Mouse (Mus musculus) kidney, postnatal 0 days (tissue): ENCODE results near the gene Lyzl6. TPM values are rescaled to one million over a fixed set of nuclear protein-coding genes. Genes with fewer than 3 reads are reported as not detected.

Source experiments
- ATAC-seq: fragments of 200-750 bp; cut with Nextera tagmentation; replicated peaks from 2 replicates; pipeline ENCODE4 v1.8.0; 2017; ENCODE audit warnings: low read depth, moderate number of reproducible peaks, moderate TSS enrichment, moderate library complexity; ENCODE audit not compliant: low FRiP score
- DNase-seq: peaks from one replicate; pipeline ENCODE4 v3.0.0-alpha.2; 2016; ENCODE audit warnings: low spot score
- H3K27ac ChIP-seq: fragments of 300-500 bp; sonication (generic); 2 replicates; pipeline ENCODE4 v1.5.1; 2014; ENCODE audit warnings: mild to moderate bottlenecking
- H3K27me3 ChIP-seq: fragments of 300-500 bp; sonication (generic); 2 replicates; pipeline ENCODE4 v1.6.1; 2014; ENCODE audit warnings: low read length, mixed read lengths; ENCODE audit not compliant: insufficient read depth
- H3K36me3 ChIP-seq: fragments of 300-500 bp; sonication (generic); 2 replicates; pipeline ENCODE4 v1.6.1; 2014; ENCODE audit warnings: low read length, mixed read lengths; ENCODE audit not compliant: insufficient read depth
- H3K4me1 ChIP-seq: fragments of 300-500 bp; sonication (generic); replicated peaks from 2 replicates; pipeline ENCODE4 v1.6.1; 2014; ENCODE audit warnings: antibody characterized with exemption, low read length, mixed read lengths; ENCODE audit not compliant: insufficient read depth
- H3K4me2 ChIP-seq: fragments of 300-500 bp; sonication (generic); 2 replicates; pipeline ENCODE4 v1.6.1; 2014; ENCODE audit warnings: mild to moderate bottlenecking, low read length, moderate library complexity, mixed read lengths
- H3K4me3 ChIP-seq: fragments of 300-500 bp; sonication (generic); replicated peaks from 2 replicates; pipeline ENCODE4 v1.5.1; 2014; ENCODE audit warnings: low read depth, low read length
- H3K9ac ChIP-seq: fragments of 300-500 bp; sonication (generic); 2 replicates; pipeline ENCODE4 v1.6.1; 2014; ENCODE audit warnings: low read depth, low read length
- H3K9me3 ChIP-seq: fragments of 300-500 bp; sonication (generic); replicated peaks from 2 replicates; pipeline ENCODE4 v1.6.1; 2016; ENCODE audit warnings: low read length, inconsistent platforms, mixed read lengths
- CTCF ChIP-seq: IDR thresholded peaks from 2 replicates; pipeline ENCODE4 v1.5.1; 2016; ENCODE audit warnings: antibody characterized with exemption, low read depth, mild to moderate bottlenecking, moderate library complexity
- WGBS: fragments of 180-500 bp; shearing (Covaris S2); extraction: QIAGEN DNeasy Blood & Tissue Kit; methylation state at CpG from one replicate; pipeline ENCODE4 v1.1.7; 2014; 5-methylcytosine and 5-hydroxymethylcytosine counted together
- polyA plus RNA-seq: library from polyadenylated mRNA; unstranded; fragments of >200 nt; fragmentation: Nextera tagmentation; extraction: Ambion mirVana; gene quantifications from 2 replicates; pipeline ENCODE4 v1.2.1, GENCODE M21; 2015

Gene Lyzl6
- polyA plus RNA-seq, 1 experiment from 2014 or later = not detected

- no peak overlapping the region for H3K27ac ChIP-seq
- ATAC-seq = no peak
- no peaks in the 10 kb centered on the region for H3K36me3 ChIP-seq
- no peak for DNase-seq
- H3K9me3 ChIP-seq = no peaks in the 10 kb centered on the region
- no peak overlapping the region for H3K4me2 ChIP-seq
- H3K27me3 ChIP-seq = no peaks in the 10 kb centered on the region
- TF ChIP-seq CTCF = no peak
- no peak overlapping the region for H3K4me3 ChIP-seq
- H3K9ac ChIP-seq = no peak overlapping the region
- H3K4me1 ChIP-seq = no peaks in the 10 kb centered on the region
- WGBS = 69% methylated on average over 3 of the region's 3 CpGs
These were observed 3.2 kb downstream of the Lyzl6 start for GRCm38 (mm10) chr11:103635481-103635880.

- ATAC-seq = no peak
- WGBS = 88% methylated on average over 7 of the region's 7 CpGs
- no peak overlapping the region for H3K4me2 ChIP-seq
- no peaks in the 10 kb centered on the region for H3K27me3 ChIP-seq
- no peaks in the 10 kb centered on the region for H3K36me3 ChIP-seq
- no peaks in the 10 kb centered on the region for H3K9me3 ChIP-seq
- TF ChIP-seq CTCF = no peak
- no peak overlapping the region for H3K4me3 ChIP-seq
- H3K4me1 ChIP-seq = no peaks in the 10 kb centered on the region
- no peak for DNase-seq
- no peak overlapping the region for H3K9ac ChIP-seq
- no peak overlapping the region for H3K27ac ChIP-seq
These were observed 3.9 kb downstream of the Lyzl6 start for GRCm38 (mm10) chr11:103634806-103635205.

GRCm38 (mm10) chr11:103627453-103627852 lies 11.2 kb downstream of the Lyzl6 start:
- Histone ChIP-seq H3K4me1 (no peaks in the 10 kb centered on the region), H3K36me3 (no peaks in the 10 kb centered on the region), H3K27me3 (no peaks in the 10 kb centered on the region), H3K9ac (no peak overlapping the region), H3K9me3 (no peaks in the 10 kb centered on the region), H3K4me3 (no peak overlapping the region), H3K4me2 (no peak overlapping the region), H3K27ac (no peak overlapping the region)
- TF ChIP-seq CTCF = no peak
- 80% methylated on average over 23 of the region's 23 CpGs for WGBS
- DNase-seq (no peak), ATAC-seq (no peak)

- WGBS = 79% methylated on average over 9 of the region's 9 CpGs
These were observed 17.6 kb downstream of the Lyzl6 start, which contains the start of gene Gm884 for GRCm38 (mm10) chr11:103621040-103621439. Gm884 (minus strand) TSS chr11:103621140.

GRCm38 (mm10) chr11:103610772-103611171 lies 27.9 kb downstream of the Lyzl6 start:
- 97% methylated on average over 2 of the region's 2 CpGs for WGBS

More at GRCm38 (mm10) chr11:103621040-103621439, 17.6 kb downstream of the Lyzl6 start, which contains the start of gene Gm884:
- Histone ChIP-seq H3K9me3 (no peaks in the 10 kb centered on the region), H3K36me3 (no peaks in the 10 kb centered on the region), H3K4me1 (no peaks in the 10 kb centered on the region), H3K4me3 (no peak within 1 kb of the TSS), H3K27ac (no peak within 1 kb of the TSS), H3K27me3 (no peaks in the 10 kb centered on the region), H3K4me2 (no peak within 1 kb of the TSS), H3K9ac (no peak within 1 kb of the TSS)
- DNase-seq (no peak), ATAC-seq (no peak)
- no peak for TF ChIP-seq CTCF

GRCm38 (mm10) chr11:103606611-103607010 lies 32.1 kb downstream of the Lyzl6 start:
- no peak overlapping the region for H3K4me2 ChIP-seq
- ATAC-seq (no peak), DNase-seq (no peak)
- H3K36me3 ChIP-seq = no peaks in the 10 kb centered on the region
- TF ChIP-seq CTCF = no peak
- H3K4me1 ChIP-seq = no peaks in the 10 kb centered on the region
- H3K4me3 ChIP-seq = no peak overlapping the region
- no peak overlapping the region for H3K27ac ChIP-seq
- H3K9ac ChIP-seq = no peak overlapping the region
- no peaks in the 10 kb centered on the region for H3K9me3 ChIP-seq
- no peaks in the 10 kb centered on the region for H3K27me3 ChIP-seq
- 53% methylated on average over 5 of the region's 5 CpGs for WGBS

More at GRCm38 (mm10) chr11:103610772-103611171, 27.9 kb downstream of the Lyzl6 start:
- H3K9me3 ChIP-seq = no peaks in the 10 kb centered on the region
- no peaks in the 10 kb centered on the region for H3K36me3 ChIP-seq
- H3K4me2 ChIP-seq = no peak overlapping the region
- no peak overlapping the region for H3K27ac ChIP-seq
- no peaks in the 10 kb centered on the region for H3K4me1 ChIP-seq
- H3K27me3 ChIP-seq = no peaks in the 10 kb centered on the region
- DNase-seq (no peak), ATAC-seq (no peak)
- TF ChIP-seq CTCF = no peak
- H3K4me3 ChIP-seq = no peak overlapping the region
- H3K9ac ChIP-seq = no peak overlapping the region

Other genes with a start within 250 kb of the Lyzl6 start
- gene Plekhm1, start 226.2 kb downstream of the Lyzl6 start, polyA plus RNA-seq = 5.4 and 6.1 TPM in 2 replicates
- not detected in 2 replicates for gene Lrrc37a, start 134.3 kb downstream of the Lyzl6 start, polyA plus RNA-seq
- not detected in 2 replicates for gene Gm884, start 17.8 kb downstream of the Lyzl6 start, polyA plus RNA-seq
- 0.14 TPM in 1 of 2 replicates, not detected in the other for gene Rprml, start 10.7 kb upstream of the Lyzl6 start, polyA plus RNA-seq
- 87.0 and 95.2 TPM in 2 replicates for gene Gosr2, start 59.0 kb upstream of the Lyzl6 start, polyA plus RNA-seq
- 10.4 and 12.5 TPM in 2 replicates for gene Wnt9b, start 110.9 kb upstream of the Lyzl6 start, polyA plus RNA-seq
- gene Wnt3, start 135.3 kb upstream of the Lyzl6 start, polyA plus RNA-seq = 0.05 and 0.06 TPM in 2 replicates